Mouse (Mus musculus) MEL (cell line): ENCODE measurements around the gene Rilpl1.

Experiments
- POLR2AphosphoS2 ChIP-seq: IDR thresholded peaks from 2 replicates; pipeline ENCODE4 v1.6.1; 2011; ENCODE audit warnings: low read length, improper control_type of control experiment
- ZC3H11A ChIP-seq: IDR thresholded peaks from 2 replicates; pipeline ENCODE4 v1.6.1; 2012; ENCODE audit warnings: low read depth, mild to moderate bottlenecking, inconsistent platforms, low read length, improper control_type of control experiment

- TF ChIP-seq POLR2AphosphoS2 (no peak), ZC3H11A (no peak)
Observed at GRCm38 (mm10) chr5:124449494-124449893, 81.7 kb downstream of the Rilpl1 start.
